Mouse (Mus musculus) bone marrow, adult 2 months (tissue): Measurements from ENCODE around the gene Acvr1. TPM values are rescaled to one million over a fixed set of nuclear protein-coding genes. Genes with fewer than 3 reads are reported as not detected.

ENCODE experiments used
- H3K27ac ChIP-seq: fragments of 200-500 bp; 2 replicates; pipeline ENCODE4 v1.5.1; 2012; ENCODE audit warnings: low read depth, mild to moderate bottlenecking, control low read depth, inconsistent platforms, low read length; ENCODE audit not compliant: control insufficient read depth, poor library complexity, insufficient read depth
- H3K4me1 ChIP-seq: fragments of 200-500 bp; 2 replicates; pipeline ENCODE4 v1.6.1; 2011; ENCODE audit warnings: low read length; ENCODE audit not compliant: control insufficient read depth, insufficient read depth
- H3K4me3 ChIP-seq: fragments of 200-500 bp; replicated peaks from 2 replicates; pipeline ENCODE3; 2011; ENCODE audit warnings: mild to moderate bottlenecking, low read depth, low read length, control low read depth; ENCODE audit not compliant: control insufficient read depth
- CTCF ChIP-seq: fragments of 200-500 bp; IDR thresholded peaks from 2 replicates; pipeline ENCODE4 v1.5.1; 2011; ENCODE audit warnings: low read length, control low read depth; ENCODE audit not compliant: control insufficient read depth, insufficient read depth
- POLR2A ChIP-seq: fragments of 200-500 bp; IDR thresholded peaks from 2 replicates; pipeline ENCODE4 v1.6.1; 2011; ENCODE audit warnings: low read depth, mild to moderate bottlenecking, control low read depth, low read length, borderline replicate concordance; ENCODE audit not compliant: control insufficient read depth
- WGBS: fragments of 180-500 bp; shearing (Covaris S2); methylation state at CpG from one replicate; pipeline ENCODE4 v1.1.7; 2018; 5-methylcytosine and 5-hydroxymethylcytosine counted together
- polyA plus RNA-seq: library from polyadenylated mRNA; stranded (reverse); fragments of >200 nt; gene quantifications from 2 replicates; pipeline ENCODE4 v1.2.4, GENCODE M21; 2011; ENCODE audit warnings: low replicate concordance; ENCODE audit not compliant: missing spikeins, insufficient read depth, insufficient read length

The Acvr1 gene
- polyA plus RNA-seq, 1 experiment, result 3.1 TPM

DNA sequence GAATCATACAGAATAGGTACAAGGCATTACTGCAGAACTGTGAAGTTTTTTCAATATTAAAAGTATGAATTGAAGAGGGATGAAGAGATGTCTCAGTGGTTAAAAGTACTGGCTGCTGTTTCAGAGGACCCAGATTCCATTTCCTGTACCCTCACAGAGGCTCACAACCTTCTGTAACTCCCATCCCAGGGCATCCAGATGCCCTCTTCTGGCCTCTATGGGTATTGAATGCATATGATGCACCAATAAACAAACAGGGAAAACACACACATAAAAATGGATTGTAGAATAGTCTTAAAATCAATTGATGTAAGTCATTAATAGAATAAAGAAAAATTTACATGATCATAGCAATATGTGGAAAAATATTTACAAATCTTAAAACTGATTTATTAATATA, 151.9 kb downstream of the Acvr1 start:
- H3K4me3 ChIP-seq, result no peak overlapping the region
- TF ChIP-seq POLR2A (no peak), CTCF (no peak)
- H3K27ac ChIP-seq, result no peak overlapping the region
- H3K4me1 ChIP-seq, result no peaks in the 10 kb centered on the region

DNA sequence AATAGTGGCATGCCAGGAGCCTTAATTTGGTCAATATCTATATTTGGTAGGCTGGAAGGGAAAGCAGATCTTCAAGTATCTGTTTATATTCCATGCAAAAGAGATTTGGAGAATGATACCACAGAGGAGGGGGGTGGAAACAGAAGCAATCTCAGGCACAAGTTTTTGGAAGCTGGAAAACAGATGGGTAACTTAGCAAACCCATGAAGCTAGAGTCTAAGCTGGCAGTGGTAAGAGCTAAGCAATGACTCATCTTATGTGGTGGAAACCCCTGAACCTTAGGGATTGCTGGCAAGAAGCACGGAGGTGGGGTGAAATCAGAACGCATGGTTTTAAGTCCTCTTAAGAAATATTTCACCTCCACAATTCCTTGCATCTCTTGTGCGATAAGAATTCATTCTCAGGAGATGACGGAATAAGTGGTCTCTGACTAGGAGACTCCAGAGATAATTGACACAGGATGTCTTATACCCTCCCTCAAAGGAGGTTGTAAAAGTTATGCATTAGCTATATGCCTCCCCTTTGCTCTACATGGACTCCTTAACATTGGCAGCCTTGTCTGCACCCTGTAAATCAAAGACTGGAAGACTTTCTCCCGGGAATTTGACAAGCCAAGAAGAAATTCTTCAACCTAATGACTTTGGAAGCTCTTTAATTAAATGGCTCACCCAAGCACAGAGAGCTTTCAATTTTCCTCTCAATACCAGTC, 157.9 kb downstream of the Acvr1 start:
- TF ChIP-seq CTCF (no peak), POLR2A (no peak)
- no peaks in the 10 kb centered on the region for H3K4me1 ChIP-seq
- 82% methylated on average over 5 of the region's 5 CpGs for WGBS
- H3K27ac ChIP-seq, result no peak overlapping the region
- no peak overlapping the region for H3K4me3 ChIP-seq

DNA sequence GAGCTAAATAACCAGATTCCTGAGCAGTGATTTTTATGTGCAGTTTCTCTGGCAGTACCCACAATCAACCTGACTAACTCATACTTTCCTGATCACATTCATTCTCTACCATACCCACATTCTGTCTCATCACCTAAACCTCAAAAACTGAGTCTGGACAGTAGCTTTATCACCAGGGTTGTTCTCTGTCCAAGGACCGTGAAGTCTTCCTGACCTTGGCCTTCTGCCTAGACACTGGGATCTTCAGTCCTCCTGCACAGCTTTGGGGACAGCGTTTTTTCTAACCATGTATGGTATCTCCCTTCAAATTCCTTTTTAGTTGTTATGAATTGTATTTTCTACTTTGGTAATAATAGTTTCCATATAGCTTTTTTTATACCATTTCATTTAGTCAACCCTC, 163.5 kb downstream of the Acvr1 start:
- no peak overlapping the region for H3K27ac ChIP-seq
- H3K4me1 ChIP-seq, result no peaks in the 10 kb centered on the region
- TF ChIP-seq CTCF, result no peak
- TF ChIP-seq POLR2A, result no peak
- 79% methylated on average over 2 of the region's 2 CpGs for WGBS
- no peak overlapping the region for H3K4me3 ChIP-seq

DNA sequence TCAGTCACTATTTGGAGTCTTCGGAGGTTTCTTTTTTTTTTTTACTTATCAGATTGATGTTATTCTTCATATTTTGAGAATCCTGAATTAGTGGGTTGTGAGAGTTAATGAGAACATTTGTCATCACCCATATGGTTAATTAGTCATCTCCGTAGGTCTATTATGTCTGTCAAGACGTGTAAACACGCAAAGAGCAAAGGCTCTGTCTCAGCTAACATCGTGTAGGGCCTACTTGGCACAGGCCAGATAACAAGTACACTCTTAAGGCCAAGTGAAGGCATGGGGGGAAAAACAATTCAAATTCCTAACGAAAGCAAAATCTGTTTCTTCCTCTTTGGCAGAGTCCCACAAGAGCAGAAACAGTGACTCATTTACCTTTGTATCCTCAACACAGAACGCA, 178.4 kb downstream of the Acvr1 start:
- no peak for TF ChIP-seq CTCF
- TF ChIP-seq POLR2A, result no peak
- Histone ChIP-seq H3K4me3 (no peak overlapping the region), H3K4me1 (no peaks in the 10 kb centered on the region), H3K27ac (no peak overlapping the region)
- 78% methylated on average over 7 of the region's 7 CpGs for WGBS

DNA sequence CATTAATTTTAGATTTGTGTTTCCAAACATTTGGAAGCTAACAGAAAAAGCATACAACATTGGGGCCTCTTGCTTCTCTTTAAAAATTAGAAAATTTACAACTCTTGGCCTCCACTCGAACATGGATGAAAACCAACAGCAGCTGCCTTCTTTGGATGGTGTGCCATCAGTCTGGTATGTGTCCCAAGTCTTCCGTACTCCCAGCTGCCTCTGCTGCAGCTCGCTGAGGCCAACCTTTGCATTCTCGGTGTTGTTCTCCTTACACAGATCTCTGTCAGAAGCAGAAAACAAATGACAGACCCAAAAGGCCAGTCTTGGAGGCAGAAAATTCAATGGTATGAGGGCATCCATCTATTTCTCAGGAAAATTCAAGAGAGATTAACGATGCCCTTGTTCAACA, 186.9 kb downstream of the Acvr1 start:
- no peak overlapping the region for H3K4me3 ChIP-seq
- no peaks in the 10 kb centered on the region for H3K4me1 ChIP-seq
- WGBS, result 85% methylated on average over 5 of the region's 5 CpGs
- TF ChIP-seq POLR2A, result no peak
- TF ChIP-seq CTCF, result no peak
- H3K27ac ChIP-seq, result no peak overlapping the region

DNA sequence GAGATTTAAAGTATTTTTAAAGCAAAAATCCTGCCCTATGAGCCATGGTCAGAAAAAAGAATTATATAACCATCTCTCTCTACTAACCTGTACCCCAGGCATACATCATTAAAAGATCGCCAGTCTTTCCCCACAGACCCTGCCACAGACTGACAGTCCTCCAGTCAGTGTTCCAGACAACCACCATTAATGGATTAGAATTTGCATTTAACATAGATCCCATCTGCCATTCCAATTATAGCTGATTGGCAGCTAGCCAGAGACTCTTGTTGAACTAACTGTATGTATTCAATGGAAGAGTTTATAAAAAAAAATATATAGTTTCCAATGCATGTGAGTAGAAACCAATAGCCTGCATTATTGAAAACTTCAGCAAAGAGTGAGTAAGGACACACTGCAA, 187.5 kb downstream of the Acvr1 start:
- Histone ChIP-seq H3K27ac (no peak overlapping the region), H3K4me3 (no peak overlapping the region), H3K4me1 (no peaks in the 10 kb centered on the region)
- 76% methylated on average over 1 of the region's 1 CpGs for WGBS
- TF ChIP-seq CTCF (no peak), POLR2A (no peak)

DNA sequence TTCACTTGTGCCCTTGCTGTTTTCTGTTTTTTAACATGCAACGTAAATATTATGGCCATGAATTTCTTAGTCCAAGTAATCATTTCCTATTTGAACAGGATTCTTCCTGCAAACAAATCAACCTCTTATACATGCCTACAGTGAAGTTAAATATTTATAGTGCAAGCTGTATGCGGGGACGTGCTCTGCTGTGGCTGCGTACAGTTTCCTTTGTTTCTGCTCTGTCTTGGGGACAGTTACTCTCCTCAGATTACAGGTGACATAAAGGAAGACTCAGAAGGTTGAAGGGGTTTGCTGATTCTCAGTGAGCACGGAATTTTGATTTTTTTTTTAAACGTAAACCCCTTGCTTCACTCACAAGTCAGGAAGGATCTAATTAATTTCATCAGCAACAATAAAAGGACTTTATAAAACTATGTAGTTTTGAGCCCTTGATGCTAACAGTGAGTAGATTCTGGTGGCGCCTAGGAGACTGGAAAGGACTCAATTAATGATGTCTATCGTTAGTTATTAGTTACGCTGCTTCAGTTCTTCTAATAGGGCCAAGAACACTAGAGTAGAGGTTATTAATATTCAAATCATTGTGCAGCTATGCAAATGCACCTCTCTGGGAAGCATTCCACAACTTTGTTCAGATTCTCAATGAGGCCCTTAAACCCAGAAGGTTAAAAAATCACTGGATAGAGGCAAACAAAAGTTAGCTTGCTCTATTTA, 189.4 kb downstream of the Acvr1 start:
- no peak overlapping the region for H3K4me3 ChIP-seq
- TF ChIP-seq POLR2A (no peak), CTCF (no peak)
- WGBS, result 82% methylated on average over 9 of the region's 9 CpGs
- H3K27ac ChIP-seq, result no peak overlapping the region
- H3K4me1 ChIP-seq, result no peaks in the 10 kb centered on the region

DNA sequence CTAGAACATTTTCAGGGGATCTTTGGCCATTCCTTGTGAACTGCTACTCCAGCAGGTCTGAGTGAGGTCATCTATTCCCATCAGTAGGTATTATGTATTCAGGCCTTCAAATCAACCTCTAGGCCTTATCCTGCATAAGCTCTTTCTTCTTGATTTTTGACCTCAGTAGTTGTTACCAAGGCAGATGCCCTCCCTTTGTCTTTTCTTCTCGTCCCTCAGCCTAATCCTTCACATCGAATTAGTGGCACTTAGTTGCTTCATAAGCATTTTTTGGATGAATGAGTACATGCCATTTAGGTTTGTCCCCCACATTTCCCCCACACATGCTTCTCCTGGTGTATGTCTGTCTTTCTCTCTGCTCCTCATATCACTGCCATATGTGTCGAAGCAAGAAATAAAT, 200.8 kb downstream of the Acvr1 start:
- H3K4me3 ChIP-seq, result no peak overlapping the region

More for the DNA sequence above, 200.8 kb downstream of the Acvr1 start:
- WGBS, result 69% methylated on average over 3 of the region's 3 CpGs
- Histone ChIP-seq H3K4me1 (no peaks in the 10 kb centered on the region), H3K27ac (no peak overlapping the region)
- TF ChIP-seq CTCF (no peak), POLR2A (no peak)
